Mouse (Mus musculus): ENCODE data around the gene G6pd2. TPM values are rescaled to one million over a fixed set of nuclear protein-coding genes. Genes with fewer than 3 reads are reported as not detected.

Gene G6pd2
- total RNA-seq (2021): not detected
- long read RNA-seq, experiment 1: 0 reads
- long read RNA-seq, experiment 2: 0 reads

GRCm38 (mm10) chr5:61808516-61808915 is at the start of gene G6pd2:
Gene G6pd2, plus strand, starts transcription at chr5:61808816.
- DNase-seq (ENCODE audit: low spot score in 2 of 2): no peak

GRCm38 (mm10) chr5:61764214-61764613 is 44.4 kb upstream of the G6pd2 start:
- no peak for DNase-seq (ENCODE audit: low spot score in 2 of 2)

GRCm38 (mm10) chr5:61832935-61833551 is 24.4 kb downstream of the G6pd2 start:
- DNase-seq (ENCODE audit: low spot score in 2 of 2): no peak

GRCm38 (mm10) chr5:61843891-61844290 is 35.3 kb downstream of the G6pd2 start:
- no peak for DNase-seq (ENCODE audit: low spot score in 2 of 2)
